Mouse (Mus musculus) heart, postnatal 0 days (tissue): ENCODE measurements around the gene Adamtsl1. TPM values are rescaled to one million over a fixed set of nuclear protein-coding genes. Genes with fewer than 3 reads are reported as not detected.

Experiments
- ATAC-seq: fragments of 200-750 bp; cut with Nextera tagmentation; 2 replicates; pipeline ENCODE4 v1.8.0; 2017; ENCODE audit warnings: low read depth, moderate number of reproducible peaks, moderate library complexity; ENCODE audit not compliant: insufficient read depth
- DNase-seq: peaks from one replicate; pipeline ENCODE4 v3.0.0-alpha.2; 2016; ENCODE audit warnings: low spot score
- H3K27ac ChIP-seq: fragments of 300-500 bp; sonication (generic); 2 replicates; pipeline ENCODE4 v1.5.1; 2014; ENCODE audit warnings: low read depth, mild to moderate bottlenecking
- H3K27me3 ChIP-seq: fragments of 300-500 bp; sonication (generic); 2 replicates; pipeline ENCODE4 v1.6.1; 2014; ENCODE audit warnings: low read length, mixed read lengths; ENCODE audit not compliant: control insufficient read depth, insufficient read depth
- H3K36me3 ChIP-seq: fragments of 300-500 bp; sonication (generic); replicated peaks from 2 replicates; pipeline ENCODE4 v1.6.1; 2014; ENCODE audit warnings: low read length, mixed read lengths; ENCODE audit not compliant: control insufficient read depth, insufficient read depth
- H3K4me1 ChIP-seq: fragments of 300-500 bp; sonication (generic); 2 replicates; pipeline ENCODE4 v1.6.1; 2014; ENCODE audit warnings: antibody characterized with exemption; ENCODE audit not compliant: control insufficient read depth, insufficient read depth
- H3K4me2 ChIP-seq: fragments of 300-500 bp; sonication (generic); 2 replicates; pipeline ENCODE4 v1.6.1; 2014; ENCODE audit warnings: low read depth, mild to moderate bottlenecking, low read length, moderate library complexity
- H3K4me3 ChIP-seq: fragments of 300-500 bp; sonication (generic); 2 replicates; pipeline ENCODE4 v1.5.1; 2014; ENCODE audit warnings: low read depth, low read length
- H3K9ac ChIP-seq: fragments of 300-500 bp; sonication (generic); replicated peaks from 2 replicates; pipeline ENCODE4 v1.6.1; 2014; ENCODE audit warnings: low read depth, low read length, mixed read lengths
- H3K9me3 ChIP-seq: fragments of 300-500 bp; sonication (generic); replicated peaks from 2 replicates; pipeline ENCODE4 v1.6.1; 2016; ENCODE audit warnings: low read length; ENCODE audit not compliant: control insufficient read depth
- CTCF ChIP-seq: IDR thresholded peaks from 2 replicates; pipeline ENCODE4 v1.5.1; 2016; ENCODE audit warnings: antibody characterized with exemption, control low read depth, low read depth
- EP300 ChIP-seq: IDR thresholded peaks from 2 replicates; pipeline ENCODE4 v1.6.1; 2016; ENCODE audit warnings: antibody characterized with exemption, low read depth
- WGBS: fragments of 180-500 bp; shearing (Covaris S2); extraction: QIAGEN DNeasy Blood & Tissue Kit; methylation state at CpG from one replicate; pipeline ENCODE4 v1.1.7; 2014; 5-methylcytosine and 5-hydroxymethylcytosine counted together
- polyA plus RNA-seq: library from polyadenylated mRNA; unstranded; fragments of >200 nt; fragmentation: Nextera tagmentation; extraction: Ambion mirVana; gene quantifications from 2 replicates; pipeline ENCODE4 v1.2.1, GENCODE M21; 2015
- total RNA-seq: library from RNA; depleted of rRNA; stranded (reverse); fragments of >200 nt; gene quantifications from 2 replicates; pipeline ENCODE4 v1.2.3, GENCODE M21; 2014; ENCODE audit warnings: low replicate concordance

Adamtsl1 gene
- total and polyA plus RNA-seq, 2 experiments from 2014 or later = 3.9 to 6.0 TPM

- ATAC-seq = no peak
- 46% methylated on average over 4 of the region's 4 CpGs for WGBS
These were observed 158.3 kb downstream of the Adamtsl1 start for GRCm38 (mm10) chr4:85672290-85672689.

GRCm38 (mm10) chr4:85677621-85678020 is 163.6 kb downstream of the Adamtsl1 start:
- Histone ChIP-seq H3K4me2 (no peak overlapping the region), H3K4me1 (no peaks in the 10 kb centered on the region), H3K36me3 (no peaks in the 10 kb centered on the region), H3K4me3 (no peak overlapping the region), H3K27me3 (no peaks in the 10 kb centered on the region), H3K9me3 (no peaks in the 10 kb centered on the region), H3K27ac (no peak overlapping the region), H3K9ac (no peak overlapping the region)
- no peak for DNase-seq
- TF ChIP-seq CTCF (no peak), EP300 (no peak)
- 33% methylated on average over 1 of the region's 1 CpGs for WGBS
- no peak for ATAC-seq

More at GRCm38 (mm10) chr4:85672290-85672689, 158.3 kb downstream of the Adamtsl1 start:
- no peak for DNase-seq
- Histone ChIP-seq H3K9ac (no peak overlapping the region), H3K27me3 (no peaks in the 10 kb centered on the region), H3K4me2 (no peak overlapping the region), H3K9me3 (no peaks in the 10 kb centered on the region), H3K4me3 (no peak overlapping the region), H3K36me3 (no peaks in the 10 kb centered on the region), H3K4me1 (no peaks in the 10 kb centered on the region), H3K27ac (no peak overlapping the region)
- no peak for TF ChIP-seq EP300
- no peak for TF ChIP-seq CTCF

- TF ChIP-seq CTCF (no peak), EP300 (no peak)
- ATAC-seq (no peak), DNase-seq (no peak)
- 40% methylated on average over 4 of the region's 4 CpGs for WGBS
- no peaks in the 10 kb centered on the region for H3K4me1 ChIP-seq
- no peak overlapping the region for H3K4me3 ChIP-seq
- no peak overlapping the region for H3K4me2 ChIP-seq
- no peaks in the 10 kb centered on the region for H3K36me3 ChIP-seq
- no peaks in the 10 kb centered on the region for H3K9me3 ChIP-seq
- H3K27ac ChIP-seq = no peak overlapping the region
- H3K27me3 ChIP-seq = no peaks in the 10 kb centered on the region
- H3K9ac ChIP-seq = no peak overlapping the region
These were observed 172.2 kb downstream of the Adamtsl1 start for GRCm38 (mm10) chr4:85686160-85686559.

GRCm38 (mm10) chr4:85695237-85695636 is 181.3 kb downstream of the Adamtsl1 start:
- no peaks in the 10 kb centered on the region for H3K36me3 ChIP-seq
- ATAC-seq (no peak), DNase-seq (no peak)
- 57% methylated on average over 1 of the region's 1 CpGs for WGBS
- H3K9ac ChIP-seq = no peak overlapping the region
- H3K4me3 ChIP-seq = no peak overlapping the region
- H3K27me3 ChIP-seq = no peaks in the 10 kb centered on the region
- no peak overlapping the region for H3K4me2 ChIP-seq
- H3K27ac ChIP-seq = no peak overlapping the region
- TF ChIP-seq EP300 (no peak), CTCF (no peak)
- no peaks in the 10 kb centered on the region for H3K9me3 ChIP-seq
- no peaks in the 10 kb centered on the region for H3K4me1 ChIP-seq

GRCm38 (mm10) chr4:85707352-85708057 is 193.5 kb downstream of the Adamtsl1 start:
- Histone ChIP-seq H3K27me3 (no peaks in the 10 kb centered on the region), H3K36me3 (no peaks in the 10 kb centered on the region), H3K9me3 (no peaks in the 10 kb centered on the region), H3K9ac (no peak overlapping the region), H3K4me2 (no peak overlapping the region), H3K27ac (no peak overlapping the region), H3K4me1 (no peaks in the 10 kb centered on the region), H3K4me3 (no peak overlapping the region)
- 69% methylated on average over 7 of the region's 7 CpGs for WGBS
- TF ChIP-seq EP300 = no peak
- DNase-seq = no peak
- no peak for ATAC-seq

- H3K9ac ChIP-seq = no peak overlapping the region
- H3K4me1 ChIP-seq = no peaks in the 10 kb centered on the region
- no peaks in the 10 kb centered on the region for H3K27me3 ChIP-seq
- 79% methylated on average over 2 of the region's 2 CpGs for WGBS
- no peak overlapping the region for H3K4me3 ChIP-seq
- TF ChIP-seq EP300 (no peak), CTCF (no peak)
- no peak overlapping the region for H3K4me2 ChIP-seq
- ATAC-seq (no peak), DNase-seq (no peak)
- H3K27ac ChIP-seq = no peak overlapping the region
- H3K9me3 ChIP-seq = no peaks in the 10 kb centered on the region
- no peaks in the 10 kb centered on the region for H3K36me3 ChIP-seq
These were observed 195.7 kb downstream of the Adamtsl1 start for GRCm38 (mm10) chr4:85709636-85710035.
